ENCODE assay signal across 19 mouse cellular contexts in the genomic region with DNA sequence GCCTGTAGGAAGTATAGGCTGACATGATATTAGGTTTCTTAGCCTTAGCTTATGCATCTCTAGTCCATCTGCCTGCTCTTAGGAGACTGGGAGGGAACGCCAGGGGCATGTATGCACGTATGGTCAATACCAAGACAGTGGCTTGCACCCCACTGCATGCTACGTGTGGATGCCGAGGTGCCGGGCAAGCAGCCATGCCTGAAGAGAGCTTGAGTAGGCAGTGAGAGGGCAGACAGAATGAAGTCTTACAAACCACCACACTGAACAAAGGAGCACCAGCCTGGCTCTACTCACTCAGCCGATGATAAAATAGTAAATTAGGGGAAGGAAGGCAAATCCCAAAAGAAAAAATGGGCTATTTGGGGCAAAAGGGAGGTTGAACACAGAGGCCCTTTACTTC.
A peak's percentile ranks its signal among the peaks of the same experiment; 100 is the strongest.
DNase-seq lines count a peak whose midpoint lies in the region; ATAC-seq and TF ChIP-seq lines count a peak whose summit lies in the region.
"Had no signal": no experiment of that assay in that cellular context is flagged by ENCODE, and none has a peak within 500 bp of the region (broad histone marks: within the 10 kb centered on the region; RNA-seq: fewer than 3 reads in every experiment).

No protein-coding gene starts in this region.

- H3K27me3 ChIP-seq in hindbrain, postnatal 0 days (ENCODE audit: insufficient read depth, low read length) = no peaks in the 10 kb centered on the region
- H3K27me3 ChIP-seq in hindbrain, embryonic 12.5 days = no peaks in the 10 kb centered on the region
- H3K27me3 ChIP-seq in forebrain, embryonic 14.5 days (replicated peaks; ENCODE audit: control insufficient read depth, insufficient read depth, low read length) = no peaks in the 10 kb centered on the region
- H3K27me3 ChIP-seq in midbrain, embryonic 11.5 days (ENCODE audit: control insufficient read depth, insufficient read depth, low read length) = no peaks in the 10 kb centered on the region
- H3K27me3 ChIP-seq: CH12.LX; heart, embryonic 12.5 days; lung, embryonic 15.5 days; neural tube, embryonic 13.5 days had no signal

- 56% methylated on average over 6 of the region's 6 CpGs for whole genome bisulfite sequencing in hindbrain, postnatal 0 days
- WGBS in hindbrain, embryonic 12.5 days = 80% methylated on average over 6 of the region's 6 CpGs
- WGBS in forebrain, embryonic 14.5 days = 64% methylated on average over 6 of the region's 6 CpGs
- WGBS in midbrain, embryonic 11.5 days = 89% methylated on average over 6 of the region's 6 CpGs

- peak overlapping the region; percentile 69 for H3K27ac ChIP-seq in hindbrain, postnatal 0 days
- H3K27ac ChIP-seq in hindbrain, embryonic 12.5 days = no peak overlapping the region
- peak overlapping the region; percentile 5; the same call in 1 of the 2 replicates for H3K27ac ChIP-seq in forebrain, embryonic 14.5 days (ENCODE audit: low read depth, low read length)
- no peak overlapping the region for H3K27ac ChIP-seq in midbrain, embryonic 11.5 days (ENCODE audit: low read depth, low read length)
- H3K27ac ChIP-seq: embryonic facial prominence, embryonic 10.5 days; hindbrain, embryonic 10.5 days; left cerebral cortex, adult 2 months; lung, embryonic 15.5 days; neural tube, embryonic 13.5 days had no signal

- ATAC-seq in hindbrain, postnatal 0 days = peak; percentile 35; the same call in 1 of the 2 replicates
- no peak for ATAC-seq in hindbrain, embryonic 12.5 days (ENCODE audit: low FRiP score)
- peak; percentile 58; the same call in 1 of the 2 replicates for ATAC-seq in forebrain, embryonic 14.5 days
- peak; percentile 15; the same call in 1 of the 2 replicates for ATAC-seq in megakaryocyte progenitor cell, adult 5-6 weeks (replicated peaks; ENCODE audit: poor library complexity)
- ATAC-seq in midbrain, embryonic 11.5 days (ENCODE audit: low FRiP score) = no peak

- no peak overlapping the region for H3K4me3 ChIP-seq in hindbrain, postnatal 0 days (ENCODE audit: low read length)
- H3K4me3 ChIP-seq in hindbrain, embryonic 12.5 days = no peak overlapping the region
- H3K4me3 ChIP-seq in forebrain, embryonic 14.5 days (ENCODE audit: low read depth, low read length) = no peak overlapping the region
- no peak overlapping the region for H3K4me3 ChIP-seq in midbrain, embryonic 11.5 days (ENCODE audit: low read depth, low read length)
- H3K4me3 ChIP-seq: embryonic facial prominence, embryonic 10.5 days; heart, embryonic 12.5 days; hindbrain, embryonic 10.5 days; left cerebral cortex, adult 2 months; lung, embryonic 15.5 days; neural tube, embryonic 13.5 days had no signal

- TF ChIP-seq CTCF in hindbrain, postnatal 0 days (IDR thresholded peaks at IDR 0.05; ENCODE audit: low read depth) = no peak

- H3K36me3 ChIP-seq in hindbrain, postnatal 0 days (ENCODE audit: insufficient read depth, low read length) = no peaks in the 10 kb centered on the region
- H3K36me3 ChIP-seq in hindbrain, embryonic 12.5 days = no peaks in the 10 kb centered on the region
- no peaks in the 10 kb centered on the region for H3K36me3 ChIP-seq in forebrain, embryonic 14.5 days (ENCODE audit: control insufficient read depth, insufficient read depth, low read length)
- no peaks in the 10 kb centered on the region for H3K36me3 ChIP-seq in midbrain, embryonic 11.5 days (ENCODE audit: control insufficient read depth, insufficient read depth, low read length)
- H3K36me3 ChIP-seq: embryonic facial prominence, embryonic 10.5 days; heart, embryonic 12.5 days; hindbrain, embryonic 10.5 days; lung, embryonic 15.5 days; neural tube, embryonic 13.5 days had no signal

- no peak overlapping the region; the same call in 1 of the 2 replicates for H3K9ac ChIP-seq in hindbrain, postnatal 0 days (replicated peaks; ENCODE audit: low read length)
- no peak overlapping the region for H3K9ac ChIP-seq in hindbrain, embryonic 12.5 days
- H3K9ac ChIP-seq in forebrain, embryonic 14.5 days (ENCODE audit: low read length) = no peak overlapping the region
- no peak overlapping the region for H3K9ac ChIP-seq in midbrain, embryonic 11.5 days (ENCODE audit: low read length)
- H3K9ac ChIP-seq: heart, embryonic 12.5 days; lung, embryonic 15.5 days; neural tube, embryonic 13.5 days had no signal

- DNase-seq in hindbrain, postnatal 0 days (ENCODE audit: low spot score) = no peak
- peak; percentile 33 for DNase-seq in brain, adult 2 months (ENCODE audit: low read depth, low spot score)
- DNase-seq in forebrain, embryonic 14.5 days (ENCODE audit: low spot score) = peak; percentile 23
- no peak for DNase-seq in midbrain, embryonic 11.5 days (ENCODE audit: low spot score, missing footprints)
- DNase-seq in retina, embryonic 14.5 days (ENCODE audit: low spot score) = no peak
- DNase-seq: cerebellum, adult 9-11 months; gastrocnemius, postnatal 25 days; kidney, adult 11 months; kidney, postnatal 36 days; liver had no signal

- peaks cover 7% of the 10 kb centered on the region; the same call in 1 of the 2 replicates for H3K4me1 ChIP-seq in hindbrain, postnatal 0 days (ENCODE audit: insufficient read depth, low read length)
- no peaks in the 10 kb centered on the region for H3K4me1 ChIP-seq in hindbrain, embryonic 12.5 days
- no peaks in the 10 kb centered on the region for H3K4me1 ChIP-seq in forebrain, embryonic 14.5 days (ENCODE audit: control insufficient read depth, insufficient read depth, low read length)
- no peaks in the 10 kb centered on the region for H3K4me1 ChIP-seq in midbrain, embryonic 11.5 days (ENCODE audit: control insufficient read depth, insufficient read depth, low read length)

- H3K4me2 ChIP-seq in hindbrain, postnatal 0 days (ENCODE audit: low read depth, low read length) = no peak overlapping the region
- no peak overlapping the region for H3K4me2 ChIP-seq in hindbrain, embryonic 12.5 days (replicated peaks)
- no peak overlapping the region for H3K4me2 ChIP-seq in forebrain, embryonic 14.5 days (ENCODE audit: low read length)
- no peak overlapping the region for H3K4me2 ChIP-seq in midbrain, embryonic 11.5 days
- H3K4me2 ChIP-seq: heart, embryonic 12.5 days; lung, embryonic 15.5 days; neural tube, embryonic 13.5 days had no signal

- no peaks in the 10 kb centered on the region for H3K9me3 ChIP-seq in hindbrain, postnatal 0 days (ENCODE audit: low read length)
- H3K9me3 ChIP-seq in hindbrain, embryonic 12.5 days (replicated peaks) = no peaks in the 10 kb centered on the region
- H3K9me3 ChIP-seq in forebrain, embryonic 14.5 days (replicated peaks; ENCODE audit: control insufficient read depth, low read length) = no peaks in the 10 kb centered on the region
- no peaks in the 10 kb centered on the region for H3K9me3 ChIP-seq in midbrain, embryonic 11.5 days (ENCODE audit: control insufficient read depth, low read length)
- H3K9me3 ChIP-seq: embryonic facial prominence, embryonic 10.5 days; heart, embryonic 12.5 days; hindbrain, embryonic 10.5 days; lung, embryonic 15.5 days; neural tube, embryonic 13.5 days had no signal

Comparison
In these comparisons a context has a peak if more than half of its experiments do, and no peak if none do; other contexts are left out.
1. ATAC-seq: peak in hindbrain, postnatal 0 days (single experiment), forebrain, embryonic 14.5 days (single experiment) and megakaryocyte progenitor cell, adult 5-6 weeks (single experiment); none in hindbrain, embryonic 12.5 days (single experiment) and midbrain, embryonic 11.5 days (single experiment).
2. H3K27ac ChIP-seq: peak in hindbrain, postnatal 0 days (single experiment) and forebrain, embryonic 14.5 days (single experiment); none in hindbrain, embryonic 12.5 days (single experiment) and midbrain, embryonic 11.5 days (single experiment).
3. DNase-seq: peak in brain, adult 2 months (single experiment) and forebrain, embryonic 14.5 days (single experiment); none in hindbrain, postnatal 0 days (single experiment), midbrain, embryonic 11.5 days (single experiment) and retina, embryonic 14.5 days (single experiment).